Mouse (Mus musculus) cerebellum, adult 2 months (tissue): ENCODE measurements around the gene Slc22a19.

Experiments
- CTCF ChIP-seq: fragments of 200-500 bp; IDR thresholded peaks from 2 replicates; pipeline ENCODE4 v1.5.1; 2011; ENCODE audit warnings: low read depth, mild to moderate bottlenecking, control low read depth, low read length, moderate library complexity, borderline replicate concordance; ENCODE audit not compliant: insufficient read depth
- POLR2A ChIP-seq: fragments of 200-500 bp; IDR thresholded peaks from 2 replicates; pipeline ENCODE4 v1.6.1; 2011; ENCODE audit warnings: low read length, control low read depth, borderline replicate concordance; ENCODE audit not compliant: insufficient read depth

DNA sequence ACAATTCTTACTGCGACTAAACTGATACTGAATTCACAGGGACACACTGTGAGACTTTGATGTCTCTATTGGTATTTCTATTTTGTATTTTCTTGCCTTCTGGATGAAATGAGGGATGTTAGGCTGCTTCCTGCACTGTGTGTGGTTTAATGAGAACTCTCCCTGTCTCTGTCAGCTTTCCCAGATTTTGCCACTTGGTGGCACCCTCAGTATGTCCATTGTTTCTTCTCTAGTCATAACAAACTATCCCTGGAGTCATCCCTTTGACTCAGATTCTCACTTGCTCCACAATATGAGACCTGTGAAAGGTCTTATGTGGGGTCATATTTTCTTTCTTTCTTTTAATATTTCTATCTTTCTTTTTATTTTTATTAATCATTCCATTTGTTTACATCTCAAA lies 18.4 kb upstream of the Slc22a19 start:
- TF ChIP-seq POLR2A (no peak), CTCF (no peak)
